Mouse (Mus musculus) megakaryocyte, embryonic 14.5 days (primary cell): Measurements from ENCODE around the gene Olfr1152.

ENCODE experiments used
- FLI1 ChIP-seq: IDR thresholded peaks from 2 replicates; pipeline ENCODE4 v1.6.1; 2012; ENCODE audit warnings: low read length, inconsistent platforms, mixed read lengths
- GATA1 ChIP-seq: IDR thresholded peaks from 3 replicates; pipeline ENCODE4 v1.6.1; 2012; ENCODE audit warnings: mixed read lengths, low read length, inconsistent platforms, borderline replicate concordance

GRCm38 (mm10) chr2:87830233-87830632, 36.1 kb upstream of the Olfr1152 start, which contains the start of gene Olfr1148:
- TF ChIP-seq GATA1 = no peak
- no peak for TF ChIP-seq FLI1
